Mouse (Mus musculus) MEL (cell line): ENCODE data around the gene Hoxb8.

Experiments used
- CHD1 ChIP-seq: IDR thresholded peaks from 2 replicates; pipeline ENCODE4 v1.6.1; 2012; ENCODE audit warnings: low read depth, mild to moderate bottlenecking, inconsistent platforms, low read length, improper control_type of control experiment
- CTCF ChIP-seq, 3 experiments: IDR thresholded peaks in 2 of 3; conservative IDR thresholded peaks in 1 of 3; 2 replicates each; pipeline ENCODE4 v1.5.1; 2011 to 2012; ENCODE audit warnings: low read length in 3 of 3, low read depth in 2 of 3, mild to moderate bottlenecking in 2 of 3, improper control_type of control experiment in 1 of 3, inconsistent platforms in 1 of 3, mixed read lengths in 1 of 3, moderate library complexity in 1 of 3; ENCODE audit not compliant: control insufficient read depth in 1 of 3, insufficient read depth in 1 of 3, poor library complexity in 1 of 3, severe bottlenecking in 1 of 3
- MXI1 ChIP-seq: IDR thresholded peaks from 2 replicates; pipeline ENCODE4 v1.6.1; 2011; ENCODE audit warnings: mild to moderate bottlenecking, low read depth, low read length, improper control_type of control experiment
- POLR2A ChIP-seq, 2 experiments: IDR thresholded peaks; 2 replicates each; pipeline ENCODE4 v1.6.1; 2011 to 2012; ENCODE audit warnings: low read length in 2 of 2, mild to moderate bottlenecking in 2 of 2, control low read depth in 1 of 2, improper control_type of control experiment in 1 of 2, low read depth in 1 of 2, moderate library complexity in 1 of 2; ENCODE audit not compliant: control insufficient read depth in 1 of 2, insufficient read depth in 1 of 2, poor library complexity in 1 of 2
- POLR2AphosphoS2 ChIP-seq: IDR thresholded peaks from 2 replicates; pipeline ENCODE4 v1.6.1; 2011; ENCODE audit warnings: low read length, improper control_type of control experiment
- UBTF ChIP-seq: IDR thresholded peaks from 2 replicates; pipeline ENCODE4 v1.6.1; 2012; ENCODE audit warnings: low read depth, mild to moderate bottlenecking, inconsistent platforms, low read length, improper control_type of control experiment, moderate library complexity, borderline replicate concordance; ENCODE audit not compliant: insufficient read depth
- USF1 ChIP-seq: IDR thresholded peaks from 2 replicates; pipeline ENCODE4 v1.6.1; 2014; ENCODE audit warnings: low read depth, mild to moderate bottlenecking, inconsistent platforms, low read length, improper control_type of control experiment, moderate library complexity
- ZC3H11A ChIP-seq: IDR thresholded peaks from 2 replicates; pipeline ENCODE4 v1.6.1; 2012; ENCODE audit warnings: low read depth, mild to moderate bottlenecking, inconsistent platforms, low read length, improper control_type of control experiment

DNA sequence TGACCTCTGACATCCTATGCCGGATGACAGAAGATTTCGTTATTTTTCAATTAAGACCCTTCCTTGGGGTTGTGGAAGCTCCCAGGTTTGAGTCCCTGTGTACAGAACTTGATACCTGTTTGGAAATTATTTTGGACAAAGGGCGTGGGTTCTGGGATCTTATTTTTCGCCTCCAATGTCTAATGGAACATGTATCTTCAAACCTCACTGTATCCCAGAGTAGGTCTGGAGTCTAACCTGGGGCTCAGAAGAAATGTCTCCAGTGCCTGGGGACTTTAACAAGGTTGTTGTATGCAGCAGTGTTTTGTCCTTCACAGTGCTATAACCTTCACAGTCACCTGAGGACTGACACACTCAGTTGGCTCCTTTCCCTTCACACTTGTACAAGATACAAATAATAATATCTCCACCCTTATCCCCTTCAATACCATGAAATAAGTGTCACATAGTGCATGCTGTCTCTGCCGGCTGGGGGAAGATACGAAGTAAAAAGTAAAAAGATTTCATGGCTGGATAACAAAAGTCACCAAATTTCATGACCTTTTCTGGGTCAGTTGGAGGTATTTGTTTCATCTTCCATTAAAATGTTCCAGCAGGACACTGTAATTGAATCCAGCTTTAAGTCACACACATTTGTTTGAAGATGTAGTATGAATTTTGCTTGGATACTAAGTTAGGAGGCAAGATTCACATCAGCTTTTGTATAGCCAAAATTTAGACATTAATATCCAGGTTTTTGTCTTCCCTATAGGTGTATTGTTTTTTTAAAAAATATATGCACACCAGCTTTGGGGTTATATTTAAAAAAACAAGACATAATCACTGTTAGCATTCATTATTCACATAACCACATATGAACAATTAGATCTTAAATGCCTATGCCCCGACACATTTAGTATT is 14.4 kb upstream of the Hoxb8 start:
- TF ChIP-seq CTCF (IDR thresholded peaks at IDR 0.05 in 2 of 3, conservative IDR thresholded peaks at IDR 0.05 in 1 of 3; ENCODE audit: control insufficient read depth in 1 of 3, insufficient read depth in 1 of 3, low read depth in 2 of 3, low read length in 3 of 3, poor library complexity in 1 of 3, severe bottlenecking in 1 of 3), result no peak
- TF ChIP-seq CHD1, result no peak
- no peak for TF ChIP-seq UBTF
- no peak for TF ChIP-seq POLR2A (IDR thresholded peaks at IDR 0.05; ENCODE audit: control insufficient read depth in 1 of 2, insufficient read depth in 1 of 2, low read depth in 1 of 2, low read length in 2 of 2, poor library complexity in 1 of 2)
- TF ChIP-seq ZC3H11A, result no peak
- TF ChIP-seq USF1, result no peak
- TF ChIP-seq MXI1, result no peak
- TF ChIP-seq POLR2AphosphoS2, result no peak
